Mouse (Mus musculus) lung, postnatal 0 days (tissue): ENCODE measurements around the gene Cdon.

Source experiments
- CTCF ChIP-seq: IDR thresholded peaks from 2 replicates; pipeline ENCODE4 v1.5.1; 2016; ENCODE audit warnings: antibody characterized with exemption, mild to moderate bottlenecking
- EP300 ChIP-seq: IDR thresholded peaks from 2 replicates; pipeline ENCODE4 v1.6.1; 2016; ENCODE audit warnings: antibody characterized with exemption, mild to moderate bottlenecking, control low read depth

- TF ChIP-seq CTCF (no peak), EP300 (no peak)
Observed at GRCm38 (mm10) chr9:35378991-35379390, 41.9 kb upstream of the Cdon start.
